Mouse (Mus musculus): ENCODE results near the gene Nus1. TPM values are rescaled to one million over a fixed set of nuclear protein-coding genes. Genes with fewer than 3 reads are reported as not detected.

Gene Nus1
- polyA plus RNA-seq, 1 experiment from 2014 or later = 16.6 TPM

DNA sequence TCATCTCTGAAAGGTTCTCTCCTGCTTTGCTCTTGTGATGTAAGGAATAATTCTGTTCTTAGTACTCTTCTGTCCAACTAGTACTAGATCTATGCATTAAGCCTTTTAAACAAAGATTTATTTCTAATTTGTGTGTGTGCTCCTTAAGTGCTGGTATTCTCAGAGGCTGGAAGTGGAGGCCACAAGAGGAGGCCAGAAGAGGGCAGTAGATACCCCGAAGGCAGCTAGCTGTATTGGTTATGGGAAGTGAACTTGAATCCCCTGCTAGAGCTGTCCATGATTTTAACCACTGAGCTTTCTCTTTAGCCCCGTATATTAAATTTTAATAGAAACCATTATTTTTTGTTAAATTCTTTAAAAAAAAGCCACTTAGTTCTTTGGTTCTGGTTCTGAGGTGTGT is 5.8 kb downstream of the Nus1 start:
- H3K9me3 ChIP-seq (ENCODE audit: control insufficient read depth, low read length) = no peaks in the 10 kb centered on the region
- no peak overlapping the region for H3K4me3 ChIP-seq (ENCODE audit: low read depth, low read length)
- H3K36me3 ChIP-seq (ENCODE audit: control insufficient read depth, insufficient read depth, low read length) = no peaks in the 10 kb centered on the region
- H3K9ac ChIP-seq (ENCODE audit: low read length) = no peak overlapping the region
- H3K27ac ChIP-seq (ENCODE audit: low read depth, low read length) = no peak overlapping the region
- no peak for DNase-seq (ENCODE audit: low spot score, missing footprints)
- no peaks in the 10 kb centered on the region for H3K27me3 ChIP-seq (ENCODE audit: control insufficient read depth, insufficient read depth, low read length)
- 87% methylated on average over 2 of the region's 2 CpGs for WGBS
- no peak for ATAC-seq (ENCODE audit: low FRiP score)
- no peak overlapping the region for H3K4me2 ChIP-seq
- peaks cover 16% of the 10 kb centered on the region for H3K4me1 ChIP-seq (ENCODE audit: control insufficient read depth, insufficient read depth, low read length)

GRCm38 (mm10) chr10:52426314-52426980 is 9.1 kb downstream of the Nus1 start:
- no peak overlapping the region for H3K9ac ChIP-seq (ENCODE audit: low read length)
- DNase-seq (ENCODE audit: low spot score, missing footprints) (peak; percentile 76), ATAC-seq (ENCODE audit: low FRiP score) (no peak)
- 91% methylated on average over 7 of the region's 7 CpGs for WGBS
- H3K36me3 ChIP-seq (ENCODE audit: control insufficient read depth, insufficient read depth, low read length) = peaks cover 2% of the 10 kb centered on the region; the same call in 1 of the 2 replicates
- no peak overlapping the region for H3K4me2 ChIP-seq
- H3K27ac ChIP-seq (ENCODE audit: low read depth, low read length) = no peak overlapping the region
- H3K4me1 ChIP-seq (ENCODE audit: control insufficient read depth, insufficient read depth, low read length) = peaks cover 7% of the 10 kb centered on the region
- H3K4me3 ChIP-seq (ENCODE audit: low read depth, low read length) = no peak overlapping the region
- no peaks in the 10 kb centered on the region for H3K9me3 ChIP-seq (ENCODE audit: control insufficient read depth, low read length)
- H3K27me3 ChIP-seq (ENCODE audit: control insufficient read depth, insufficient read depth, low read length) = no peaks in the 10 kb centered on the region

DNA sequence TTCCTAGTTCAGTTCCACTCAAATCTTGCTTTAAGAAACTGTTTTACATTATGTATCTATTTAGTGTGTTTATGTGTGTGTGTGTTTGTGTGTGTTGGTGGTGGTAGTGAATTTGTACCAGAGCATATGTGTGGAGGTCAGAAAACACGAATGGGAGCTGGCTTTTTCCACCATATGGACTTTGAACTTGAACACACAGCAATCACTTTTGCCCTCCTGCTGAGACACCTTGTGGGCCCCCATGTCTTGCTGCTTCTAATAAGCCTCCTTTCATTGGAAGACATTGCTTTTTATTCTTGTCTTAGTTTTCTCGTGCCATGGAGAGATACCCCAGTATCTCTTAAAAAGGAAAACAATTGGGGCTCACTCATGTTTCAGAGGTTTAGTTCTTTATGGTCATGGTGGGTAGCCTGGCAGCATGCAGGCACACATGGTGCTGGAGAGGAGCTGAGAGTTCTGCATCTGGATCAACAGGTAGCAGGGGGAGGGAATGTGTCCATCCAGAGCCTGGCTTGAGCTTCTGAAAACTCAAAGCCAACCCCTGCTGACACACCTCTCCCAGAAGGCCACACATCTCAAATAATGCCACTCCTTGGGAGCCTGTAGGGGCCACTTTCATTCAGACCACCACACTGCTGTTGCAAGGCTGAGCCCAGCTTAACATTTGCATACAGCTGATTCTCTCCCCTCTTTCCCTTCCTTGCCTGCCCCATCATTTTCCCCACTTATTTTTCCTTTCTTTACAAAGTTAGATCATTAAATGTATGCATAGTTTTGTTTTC is 10.5 kb downstream of the Nus1 start:
- Histone ChIP-seq H3K9me3 (ENCODE audit: control insufficient read depth, low read length) (no peaks in the 10 kb centered on the region), H3K4me3 (ENCODE audit: low read depth, low read length) (no peak overlapping the region), H3K9ac (ENCODE audit: low read length) (no peak overlapping the region), H3K36me3 (ENCODE audit: control insufficient read depth, insufficient read depth, low read length) (peaks cover 2% of the 10 kb centered on the region; the same call in 1 of the 2 replicates), H3K27ac (ENCODE audit: low read depth, low read length) (no peak overlapping the region; the same call in 1 of the 2 replicates), H3K4me2 (no peak overlapping the region), H3K27me3 (ENCODE audit: control insufficient read depth, insufficient read depth, low read length) (no peaks in the 10 kb centered on the region), H3K4me1 (ENCODE audit: control insufficient read depth, insufficient read depth, low read length) (peaks cover 7% of the 10 kb centered on the region)
- DNase-seq (ENCODE audit: low spot score, missing footprints) (peak; percentile 86), ATAC-seq (ENCODE audit: low FRiP score) (peak; percentile 76)
- WGBS = 52% methylated on average over 2 of the region's 2 CpGs

DNA sequence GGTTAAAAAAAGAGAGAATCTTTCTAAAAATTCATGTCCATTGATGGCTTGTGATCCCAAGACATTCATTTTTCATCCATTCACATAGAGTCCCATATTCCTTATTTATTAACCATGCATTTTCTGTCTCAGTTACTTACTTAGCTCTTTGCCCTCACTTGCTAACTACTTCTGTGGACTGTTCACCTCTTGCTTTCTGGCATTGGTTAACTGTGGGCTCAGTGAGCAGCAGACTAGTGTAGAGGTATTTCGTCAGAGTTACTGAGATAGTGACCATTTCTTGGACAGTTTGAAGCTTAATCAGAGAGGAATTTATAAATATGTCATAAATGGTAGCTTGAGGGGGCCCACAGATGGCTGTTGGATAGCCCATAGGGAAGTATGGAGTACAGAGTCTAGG is 13.6 kb downstream of the Nus1 start:
- Histone ChIP-seq H3K4me1 (ENCODE audit: control insufficient read depth, insufficient read depth, low read length) (peaks cover 7% of the 10 kb centered on the region), H3K9ac (ENCODE audit: low read length) (no peak overlapping the region), H3K4me2 (no peak overlapping the region), H3K4me3 (ENCODE audit: low read depth, low read length) (no peak overlapping the region), H3K27ac (ENCODE audit: low read depth, low read length) (no peak overlapping the region), H3K36me3 (ENCODE audit: control insufficient read depth, insufficient read depth, low read length) (peaks cover 4% of the 10 kb centered on the region), H3K27me3 (ENCODE audit: control insufficient read depth, insufficient read depth, low read length) (no peaks in the 10 kb centered on the region), H3K9me3 (ENCODE audit: control insufficient read depth, low read length) (no peaks in the 10 kb centered on the region)
- no peak for ATAC-seq (ENCODE audit: low FRiP score)
- 96% methylated on average over 1 of the region's 1 CpGs for WGBS
- DNase-seq (ENCODE audit: low spot score, missing footprints) = no peak

DNA sequence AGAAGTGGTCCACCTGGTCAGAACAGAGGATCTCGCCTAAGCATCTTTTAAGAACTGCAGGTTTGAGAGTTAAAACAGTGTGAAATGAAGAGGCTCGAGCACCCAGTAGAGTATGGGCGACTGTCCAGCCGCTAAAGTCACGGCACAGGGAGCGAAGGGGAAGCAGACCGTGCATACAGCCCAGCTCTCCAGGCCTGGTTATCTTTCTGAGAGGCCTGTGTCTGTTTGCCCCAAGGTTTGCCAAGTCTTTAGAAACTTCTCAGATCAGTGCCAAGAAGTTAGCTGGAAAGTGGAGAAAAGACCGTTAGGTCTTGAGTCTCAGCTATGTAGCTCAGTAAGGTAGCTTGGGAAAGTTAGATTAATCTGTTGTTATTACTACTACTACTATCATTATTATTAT is 17.5 kb downstream of the Nus1 start:
- H3K4me3 ChIP-seq (ENCODE audit: low read depth, low read length) = no peak overlapping the region
- no peak overlapping the region for H3K4me2 ChIP-seq
- ATAC-seq (ENCODE audit: low FRiP score) = no peak
- no peaks in the 10 kb centered on the region for H3K9me3 ChIP-seq (ENCODE audit: control insufficient read depth, low read length)
- H3K27me3 ChIP-seq (ENCODE audit: control insufficient read depth, insufficient read depth, low read length) = no peaks in the 10 kb centered on the region
- no peak overlapping the region for H3K9ac ChIP-seq (ENCODE audit: low read length)
- WGBS = 96% methylated on average over 8 of the region's 8 CpGs
- no peak overlapping the region for H3K27ac ChIP-seq (ENCODE audit: low read depth, low read length)
- H3K36me3 ChIP-seq (ENCODE audit: control insufficient read depth, insufficient read depth, low read length) = peaks cover 10% of the 10 kb centered on the region
- no peaks in the 10 kb centered on the region for H3K4me1 ChIP-seq (ENCODE audit: control insufficient read depth, insufficient read depth, low read length)
- DNase-seq (ENCODE audit: low spot score, missing footprints) = peak; percentile 19

GRCm38 (mm10) chr10:52460614-52461013 is 43.3 kb downstream of the Nus1 start:
- Histone ChIP-seq H3K27ac (ENCODE audit: low read depth, low read length) (no peak overlapping the region), H3K9ac (ENCODE audit: low read length) (no peak overlapping the region), H3K4me1 (ENCODE audit: control insufficient read depth, insufficient read depth, low read length) (no peaks in the 10 kb centered on the region), H3K27me3 (ENCODE audit: control insufficient read depth, insufficient read depth, low read length) (no peaks in the 10 kb centered on the region), H3K4me2 (no peak overlapping the region), H3K36me3 (ENCODE audit: control insufficient read depth, insufficient read depth, low read length) (no peaks in the 10 kb centered on the region), H3K4me3 (ENCODE audit: low read depth, low read length) (no peak overlapping the region), H3K9me3 (ENCODE audit: control insufficient read depth, low read length) (no peaks in the 10 kb centered on the region)
- DNase-seq (ENCODE audit: low spot score, missing footprints) = no peak
- WGBS = 68% methylated on average over 2 of the region's 2 CpGs
- no peak for ATAC-seq (ENCODE audit: low FRiP score)

- no peak overlapping the region for H3K4me2 ChIP-seq
- H3K9me3 ChIP-seq (ENCODE audit: control insufficient read depth, low read length) = no peaks in the 10 kb centered on the region
- no peak overlapping the region for H3K4me3 ChIP-seq (ENCODE audit: low read depth, low read length)
- peak; percentile 82 for ATAC-seq (ENCODE audit: low FRiP score)
- peak overlapping the region; percentile 48; the same call in 1 of the 2 replicates for H3K27ac ChIP-seq (ENCODE audit: low read depth, low read length)
- no peak for DNase-seq (ENCODE audit: low spot score, missing footprints)
- no peaks in the 10 kb centered on the region for H3K27me3 ChIP-seq (ENCODE audit: control insufficient read depth, insufficient read depth, low read length)
- H3K36me3 ChIP-seq (ENCODE audit: control insufficient read depth, insufficient read depth, low read length) = no peaks in the 10 kb centered on the region
- no peaks in the 10 kb centered on the region for H3K4me1 ChIP-seq (ENCODE audit: control insufficient read depth, insufficient read depth, low read length)
- 70% methylated on average over 7 of the region's 7 CpGs for WGBS
- H3K9ac ChIP-seq (ENCODE audit: low read length) = no peak overlapping the region
Measured at GRCm38 (mm10) chr10:52463941-52464739, 46.8 kb downstream of the Nus1 start.

GRCm38 (mm10) chr10:52471520-52471919 is 54.2 kb downstream of the Nus1 start:
- ATAC-seq (ENCODE audit: low FRiP score) = no peak
- Histone ChIP-seq H3K36me3 (ENCODE audit: control insufficient read depth, insufficient read depth, low read length) (no peaks in the 10 kb centered on the region), H3K9ac (ENCODE audit: low read length) (no peak overlapping the region), H3K4me2 (no peak overlapping the region), H3K9me3 (ENCODE audit: control insufficient read depth, low read length) (no peaks in the 10 kb centered on the region), H3K27ac (ENCODE audit: low read depth, low read length) (no peak overlapping the region), H3K27me3 (ENCODE audit: control insufficient read depth, insufficient read depth, low read length) (no peaks in the 10 kb centered on the region), H3K4me1 (ENCODE audit: control insufficient read depth, insufficient read depth, low read length) (no peaks in the 10 kb centered on the region), H3K4me3 (ENCODE audit: low read depth, low read length) (no peak overlapping the region)
- DNase-seq (ENCODE audit: low spot score, missing footprints) = no peak
- WGBS = 80% methylated on average over 4 of the region's 4 CpGs
